Mouse (Mus musculus) olfactory bulb, adult 2 months (tissue): ENCODE measurements around the gene Optc.

Experiments
- CTCF ChIP-seq: fragments of 200-500 bp; IDR thresholded peaks from 2 replicates; pipeline ENCODE4 v1.5.1; 2012; ENCODE audit warnings: low read depth, mild to moderate bottlenecking, low read length, moderate library complexity; ENCODE audit not compliant: insufficient read depth
- POLR2A ChIP-seq: fragments of 200-500 bp; IDR thresholded peaks from 2 replicates; pipeline ENCODE4 v1.6.1; 2012; ENCODE audit warnings: mild to moderate bottlenecking, low read depth, low read length, moderate library complexity; ENCODE audit not compliant: insufficient read depth

DNA sequence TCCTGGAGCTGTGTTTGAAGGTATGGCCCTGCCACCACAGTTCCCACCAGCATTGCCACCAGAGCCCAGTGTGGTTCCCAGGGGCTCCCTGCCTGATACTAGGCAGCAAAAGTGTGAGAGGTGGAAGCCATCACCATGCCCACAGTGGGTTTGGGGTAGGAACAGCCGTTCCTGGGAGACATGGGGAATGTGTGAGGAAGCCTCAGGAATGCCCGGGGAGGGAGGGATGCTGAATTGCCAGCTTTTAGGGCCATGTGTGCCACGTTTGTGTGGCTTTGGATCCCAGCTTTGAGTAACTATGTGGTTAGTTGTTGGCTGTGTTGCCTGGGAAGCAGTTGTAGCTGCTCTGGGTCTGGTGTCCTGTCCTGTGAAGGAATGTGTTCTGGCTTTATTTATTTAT, 34.1 kb upstream of the Optc start:
- TF ChIP-seq POLR2A (no peak), CTCF (no peak)
